Mouse (Mus musculus) urinary bladder, postnatal 10 days (tissue): ENCODE results near the gene 2900026A02Rik.

Experiments
- DNase-seq: peaks from one replicate; pipeline ENCODE4 v3.0.0; 2022; ENCODE audit warnings: low spot score

2900026A02Rik gene

GRCm38 (mm10) chr5:113174916-113175692 lies 45.9 kb downstream of the 2900026A02Rik start:
- no peak for DNase-seq

GRCm38 (mm10) chr5:113173318-113173717 lies 47.7 kb downstream of the 2900026A02Rik start:
- DNase-seq, result no peak

- DNase-seq, result no peak
Observed at GRCm38 (mm10) chr5:113171968-113172578, 49.0 kb downstream of the 2900026A02Rik start.

GRCm38 (mm10) chr5:113170064-113170754 lies 50.8 kb downstream of the 2900026A02Rik start:
- DNase-seq, result no peak

GRCm38 (mm10) chr5:113167733-113168132 lies 53.3 kb downstream of the 2900026A02Rik start:
- no peak for DNase-seq

GRCm38 (mm10) chr5:113165481-113165880 lies 55.6 kb downstream of the 2900026A02Rik start:
- no peak for DNase-seq

GRCm38 (mm10) chr5:113164873-113165441 lies 56.1 kb downstream of the 2900026A02Rik start:
- no peak for DNase-seq

GRCm38 (mm10) chr5:113164448-113164847 lies 56.6 kb downstream of the 2900026A02Rik start:
- no peak for DNase-seq

GRCm38 (mm10) chr5:113163116-113163515 lies 57.9 kb downstream of the 2900026A02Rik start:
- DNase-seq, result no peak

GRCm38 (mm10) chr5:113162699-113163098 lies 58.3 kb downstream of the 2900026A02Rik start:
- no peak for DNase-seq

- DNase-seq, result no peak
Observed at GRCm38 (mm10) chr5:113161576-113161975, 59.5 kb downstream of the 2900026A02Rik start.

GRCm38 (mm10) chr5:113160320-113160719 lies 60.7 kb downstream of the 2900026A02Rik start:
- DNase-seq, result no peak

- DNase-seq, result no peak
Observed at GRCm38 (mm10) chr5:113158759-113159355, 62.2 kb downstream of the 2900026A02Rik start.

- no peak for DNase-seq
Observed at GRCm38 (mm10) chr5:113157588-113157987, 63.4 kb downstream of the 2900026A02Rik start.

- DNase-seq, result no peak
Observed at GRCm38 (mm10) chr5:113157006-113157405, 64.0 kb downstream of the 2900026A02Rik start.

- DNase-seq, result no peak
Observed at GRCm38 (mm10) chr5:113155133-113155532, 65.9 kb downstream of the 2900026A02Rik start.

GRCm38 (mm10) chr5:113154441-113154840 lies 66.6 kb downstream of the 2900026A02Rik start:
- no peak for DNase-seq

- DNase-seq, result no peak
Observed at GRCm38 (mm10) chr5:113153508-113153830, 67.6 kb downstream of the 2900026A02Rik start.

GRCm38 (mm10) chr5:113152663-113153507 lies 68.2 kb downstream of the 2900026A02Rik start:
- no peak for DNase-seq

GRCm38 (mm10) chr5:113151554-113152103 lies 69.4 kb downstream of the 2900026A02Rik start:
- no peak for DNase-seq
